Mouse (Mus musculus): ENCODE measurements at regions not wholly inside any gene's neighbourhood (a gene's known extent, or its start where the extent isn't known, plus 50 kb on each side); places are given as distances from the start of the nearest gene placed in this dataset.

DNA sequence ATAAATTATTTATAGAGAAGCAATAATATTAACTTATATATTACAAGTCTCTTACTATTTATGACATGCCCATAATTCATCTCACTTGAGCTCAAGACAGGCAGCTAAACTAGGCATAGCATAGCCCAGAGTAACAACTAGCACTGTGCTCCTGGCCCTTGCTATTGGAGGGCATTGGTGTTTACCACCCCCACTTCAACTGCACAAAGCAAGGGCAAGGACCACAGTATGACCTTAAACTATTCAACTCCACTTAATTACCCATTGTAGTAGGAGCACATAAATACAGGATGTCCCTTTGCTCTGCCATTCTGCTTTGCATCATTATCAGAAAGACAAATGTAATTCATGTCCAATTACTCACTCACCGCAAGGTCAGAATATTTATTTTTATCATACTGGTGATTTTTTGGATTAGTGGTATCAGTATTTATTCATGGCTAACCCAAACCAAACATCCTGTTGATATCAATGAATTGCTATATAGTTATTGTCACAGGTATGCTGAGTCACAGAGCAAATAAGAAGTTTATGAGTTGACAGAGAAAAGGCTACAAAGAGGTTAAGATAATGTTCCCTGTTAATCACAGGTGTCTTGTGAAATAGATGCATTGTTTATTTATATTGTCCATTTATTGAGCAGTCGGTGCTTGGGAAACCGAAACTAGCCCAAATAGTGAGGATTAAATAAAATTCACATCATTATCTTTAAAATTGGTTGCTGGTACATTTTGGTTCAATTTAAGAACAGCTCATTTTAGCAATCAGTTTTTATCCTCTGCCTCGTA, 523.4 kb upstream of the A1bg start:
- no peak for TF ChIP-seq CTCF (IDR thresholded peaks at IDR 0.05; ENCODE audit: extremely low read depth, insufficient read depth, low read length)
- TF ChIP-seq POLR2A (IDR thresholded peaks at IDR 0.05; ENCODE audit: extremely low read depth, insufficient read depth, low read length) = no peak
